Mouse (Mus musculus) G1E (cell line): ENCODE data around the gene Pifo. TPM values are rescaled to one million over a fixed set of nuclear protein-coding genes. Genes with fewer than 3 reads are reported as not detected.
A peak's percentile ranks its signal among the peaks of the same experiment; 100 is the strongest.
"Not testable (repeated sequence)": the region's sequence is repeated elsewhere in the genome, so short reads cannot be mapped to it uniquely, and the experiment has no call there.

ENCODE experiments used
- ATAC-seq: 2 replicates; pipeline ENCODE4 v1.8.0; 2016; ENCODE audit warnings: mild to moderate bottlenecking; ENCODE audit not compliant: insufficient number of reproducible peaks, poor library complexity, low FRiP score, severe bottlenecking; ENCODE audit errors: extremely low read depth
- DNase-seq: peaks from one replicate; pipeline ENCODE4 v3.0.0; 2012; ENCODE audit warnings: low spot score
- H3K27me3 ChIP-seq: 2 replicates; pipeline ENCODE4 v1.6.1; 2012; ENCODE audit warnings: mild to moderate bottlenecking, low read length, inconsistent platforms; ENCODE audit not compliant: insufficient read depth
- H3K36me3 ChIP-seq: replicated peaks from 2 replicates; pipeline ENCODE3; 2012; ENCODE audit warnings: mild to moderate bottlenecking, inconsistent platforms
- H3K4me1 ChIP-seq: 2 replicates; pipeline ENCODE4 v1.6.1; 2012; ENCODE audit warnings: low read depth, low read length, inconsistent platforms, mixed read lengths; ENCODE audit not compliant: insufficient read depth
- H3K4me3 ChIP-seq: 2 replicates; pipeline ENCODE4 v1.5.1; 2012; ENCODE audit warnings: low read depth, mild to moderate bottlenecking, inconsistent platforms, low read length, moderate library complexity, mixed read lengths
- H3K9me3 ChIP-seq: replicated peaks from 2 replicates; pipeline ENCODE4 v1.6.1; 2012; ENCODE audit warnings: inconsistent platforms
- CTCF ChIP-seq: IDR thresholded peaks from 2 replicates; pipeline ENCODE4 v1.5.1; 2012; ENCODE audit warnings: low read depth, low read length, inconsistent platforms, mixed read lengths
- GATA1 ChIP-seq: IDR thresholded peaks from 2 replicates; pipeline ENCODE4 v1.6.1; 2012; ENCODE audit warnings: borderline replicate concordance, low read length, inconsistent platforms, mixed read lengths
- GATA2 ChIP-seq: IDR thresholded peaks from 2 replicates; pipeline ENCODE4 v1.6.1; 2012; ENCODE audit warnings: low read depth, low read length, inconsistent platforms, borderline replicate concordance
- POLR2AphosphoS5 ChIP-seq: IDR thresholded peaks from 2 replicates; pipeline ENCODE4 v1.6.1; 2012; ENCODE audit warnings: low read depth, low read length, inconsistent platforms; ENCODE audit not compliant: insufficient replicate concordance
- TAL1 ChIP-seq: conservative IDR thresholded peaks from 2 replicates; pipeline ENCODE4 v1.6.1; 2012; ENCODE audit warnings: low read depth, low read length, inconsistent platforms, mixed read lengths
- polyA plus RNA-seq: library from polyadenylated mRNA; stranded (reverse); fragments of >175 nt; gene quantifications from 2 replicates; pipeline ENCODE4 v1.2.3, GENCODE M21; 2012
- total RNA-seq, 2 experiments: library from RNA; stranded (forward) in 1 of 2; stranded (reverse) in 1 of 2; fragments of 200-1000 nt in 1 of 2; fragments of >200 nt in 1 of 2; fragmentation: Nextera tagmentation in 1 of 2; gene quantifications; 2 replicates each; pipeline ENCODE4 v1.2.3; 2014 to 2017

Gene Pifo
- total and polyA plus RNA-seq, 3 experiments: not detected

- Histone ChIP-seq H3K36me3 (no peaks in the 10 kb centered on the region), H3K4me1 (no peaks in the 10 kb centered on the region), H3K27me3 (no peaks in the 10 kb centered on the region; the same call in 1 of the 2 replicates), H3K4me3 (no peak overlapping the region), H3K9me3 (no peaks in the 10 kb centered on the region)
- TF ChIP-seq GATA1: no peak
- no peak for DNase-seq
- no peak for ATAC-seq
Observed at GRCm38 (mm10) chr3:106021840-106022239, 7.4 kb upstream of the Pifo start.

GRCm38 (mm10) chr3:106003360-106003759, 11.1 kb downstream of the Pifo start:
- not testable (repeated sequence) for H3K4me3 ChIP-seq, H3K36me3 ChIP-seq, H3K27me3 ChIP-seq, DNase-seq, H3K4me1 ChIP-seq, ATAC-seq, H3K9me3 ChIP-seq

- DNase-seq: no peak
- Histone ChIP-seq H3K4me1 (no peaks in the 10 kb centered on the region), H3K9me3 (no peaks in the 10 kb centered on the region), H3K36me3 (no peaks in the 10 kb centered on the region), H3K4me3 (no peak overlapping the region), H3K27me3 (peaks cover 5% of the 10 kb centered on the region; the same call in 1 of the 2 replicates)
- TF ChIP-seq GATA2: no peak
- TF ChIP-seq TAL1: no peak
- no peak for TF ChIP-seq CTCF
- no peak for TF ChIP-seq GATA1
- no peak for TF ChIP-seq POLR2AphosphoS5
- no peak for ATAC-seq
Observed at GRCm38 (mm10) chr3:106001416-106002370, 12.8 kb downstream of the Pifo start.

GRCm38 (mm10) chr3:106000707-106001375, 13.6 kb downstream of the Pifo start:
- TF ChIP-seq TAL1 (no peak), POLR2AphosphoS5 (no peak), CTCF (no peak), GATA1 (no peak), GATA2 (no peak)
- Histone ChIP-seq H3K27me3 (peaks cover 5% of the 10 kb centered on the region; the same call in 1 of the 2 replicates), H3K4me1 (no peaks in the 10 kb centered on the region), H3K36me3 (no peaks in the 10 kb centered on the region), H3K4me3 (no peak overlapping the region), H3K9me3 (no peaks in the 10 kb centered on the region)
- ATAC-seq (no peak), DNase-seq (no peak)

GRCm38 (mm10) chr3:105994730-105995129, 19.7 kb downstream of the Pifo start:
- Histone ChIP-seq H3K27me3 (peaks cover 4% of the 10 kb centered on the region; the same call in 1 of the 2 replicates), H3K9me3 (no peaks in the 10 kb centered on the region), H3K4me1 (no peaks in the 10 kb centered on the region), H3K36me3 (no peaks in the 10 kb centered on the region), H3K4me3 (no peak overlapping the region)
- ATAC-seq (no peak), DNase-seq (no peak)
- no peak for TF ChIP-seq CTCF
- TF ChIP-seq GATA1: no peak
- TF ChIP-seq GATA2: no peak
- TF ChIP-seq TAL1: no peak
- TF ChIP-seq POLR2AphosphoS5: no peak

GRCm38 (mm10) chr3:105991653-105992283, 22.7 kb downstream of the Pifo start:
- ATAC-seq: no peak

GRCm38 (mm10) chr3:105989611-105990010, 24.8 kb downstream of the Pifo start:
- not testable (repeated sequence) for H3K4me3 ChIP-seq, H3K4me1 ChIP-seq, H3K9me3 ChIP-seq, DNase-seq, H3K36me3 ChIP-seq, ATAC-seq, H3K27me3 ChIP-seq

More at GRCm38 (mm10) chr3:105991653-105992283, 22.7 kb downstream of the Pifo start:
- TF ChIP-seq CTCF (0 out of 2 replicates have a peak, but pooled peaks have one; percentile 1), POLR2AphosphoS5 (no peak)
- Histone ChIP-seq H3K4me1 (no peaks in the 10 kb centered on the region), H3K4me3 (no peak overlapping the region), H3K9me3 (no peaks in the 10 kb centered on the region), H3K27me3 (peaks cover 4% of the 10 kb centered on the region; the same call in 1 of the 2 replicates), H3K36me3 (no peaks in the 10 kb centered on the region)
- no peak for DNase-seq
